33 mouse cellular contexts compared by ENCODE assay signal in the genomic region with DNA sequence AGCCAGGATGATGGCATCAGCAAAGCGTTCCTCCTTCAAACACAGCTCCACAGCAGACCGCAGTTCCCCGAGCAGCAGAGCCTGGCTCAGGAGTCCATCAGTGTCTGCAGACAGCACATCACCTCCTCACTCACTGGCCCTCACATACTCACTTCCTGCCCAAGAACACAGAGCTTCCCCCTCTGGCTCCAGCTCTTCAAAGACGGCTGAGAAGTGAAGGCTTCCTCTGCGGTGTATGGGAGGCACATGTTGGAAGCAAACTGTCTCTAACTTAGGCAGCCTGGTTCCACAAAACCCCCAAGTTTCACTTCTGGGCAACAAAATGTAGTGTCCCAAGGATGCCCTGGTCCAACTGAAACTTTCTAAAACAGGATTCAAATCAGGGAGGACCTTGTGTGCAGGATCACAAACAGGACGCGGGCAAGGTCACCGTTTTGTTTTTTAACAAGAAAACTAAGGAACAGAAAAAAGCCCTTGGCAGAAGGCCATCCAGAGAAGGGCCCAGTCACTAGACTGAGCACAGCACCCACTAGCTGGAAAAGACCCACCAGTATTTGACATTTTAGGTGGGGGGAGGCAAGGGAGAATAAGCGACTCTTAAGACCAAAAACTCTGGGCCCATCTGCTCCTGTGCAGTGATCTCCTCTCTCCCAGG. TPM values are rescaled to one million over a fixed set of nuclear protein-coding genes. Genes with fewer than 3 reads are reported as not detected.
DNase-seq lines count a peak whose midpoint lies in the region; ATAC-seq and TF ChIP-seq lines count a peak whose summit lies in the region.
"Had no signal": no experiment of that assay in that cellular context is flagged by ENCODE, and none has a peak within 500 bp of the region (broad histone marks: within the 10 kb centered on the region; RNA-seq: fewer than 3 reads in every experiment).

No protein-coding gene starts in this region.

- no peak for TF ChIP-seq CTCF in testis, adult 2 months (IDR thresholded peaks at IDR 0.05; ENCODE audit: control insufficient read depth, insufficient read depth, insufficient replicate concordance, low read depth, low read length)

- peak overlapping the region; percentile 23; the same call in 1 of the 2 replicates for H3K27ac ChIP-seq in testis, adult 2 months (ENCODE audit: control insufficient read depth, insufficient read depth, low read depth, low read length)
- H3K27ac ChIP-seq in hindbrain, embryonic 16.5 days (ENCODE audit: low read depth, low read length) = no peak overlapping the region
- H3K27ac ChIP-seq: embryonic facial prominence, embryonic 12.5 days; heart, embryonic 15.5 days; hindbrain, embryonic 15.5 days; intestine, embryonic 15.5 days; liver, embryonic 14.5 days; neural tube, embryonic 13.5 days had no signal

- H3K9me3 ChIP-seq in hindbrain, embryonic 16.5 days (ENCODE audit: control insufficient read depth, low read length) = no peaks in the 10 kb centered on the region
- H3K9me3 ChIP-seq: embryonic facial prominence, embryonic 12.5 days; heart, embryonic 15.5 days; hindbrain, embryonic 15.5 days; intestine, embryonic 15.5 days; neural tube, embryonic 13.5 days had no signal

- 88% methylated on average over 9 of the region's 9 CpGs for WGBS in hindbrain, embryonic 16.5 days

- H3K27me3 ChIP-seq in testis, adult 2 months (ENCODE audit: control insufficient read depth, insufficient read depth, low read length) = no peaks in the 10 kb centered on the region
- H3K27me3 ChIP-seq in hindbrain, embryonic 16.5 days (replicated peaks; ENCODE audit: control insufficient read depth, insufficient read depth, low read length) = no peaks in the 10 kb centered on the region
- H3K27me3 ChIP-seq: embryonic facial prominence, embryonic 12.5 days; heart, embryonic 15.5 days; intestine, embryonic 15.5 days; neural tube, embryonic 13.5 days had no signal

- 0 out of 2 replicates have a peak, but pooled peaks have one; percentile 29 for ATAC-seq in monocyte, adult 5-6 weeks (replicated peaks; ENCODE audit: insufficient number of reproducible peaks, low FRiP score, low TSS enrichment, poor library complexity, severe bottlenecking)
- no peak for ATAC-seq in hindbrain, embryonic 16.5 days
- ATAC-seq: forebrain, postnatal 0 days; intestine, embryonic 15.5 days had no signal

- no peak overlapping the region for H3K4me3 ChIP-seq in testis, adult 2 months (ENCODE audit: control insufficient read depth, low read depth, low read length)
- H3K4me3 ChIP-seq in hindbrain, embryonic 16.5 days (ENCODE audit: low read length) = no peak overlapping the region
- H3K4me3 ChIP-seq: embryonic facial prominence, embryonic 12.5 days; heart, embryonic 15.5 days; hindbrain, embryonic 15.5 days; intestine, embryonic 15.5 days; neural tube, embryonic 13.5 days had no signal

- no peaks in the 10 kb centered on the region for H3K4me1 ChIP-seq in testis, adult 2 months (ENCODE audit: control insufficient read depth, insufficient read depth, low read length)
- H3K4me1 ChIP-seq in hindbrain, embryonic 16.5 days (ENCODE audit: control insufficient read depth, insufficient read depth, low read depth, low read length) = no peaks in the 10 kb centered on the region
- H3K4me1 ChIP-seq: embryonic facial prominence, embryonic 12.5 days; heart, embryonic 15.5 days; hindbrain, embryonic 15.5 days; intestine, embryonic 15.5 days; neural tube, embryonic 13.5 days had no signal

- H3K36me3 ChIP-seq in testis, adult 2 months (ENCODE audit: control insufficient read depth, insufficient read depth, low read length) = no peaks in the 10 kb centered on the region
- no peaks in the 10 kb centered on the region for H3K36me3 ChIP-seq in hindbrain, embryonic 16.5 days (ENCODE audit: control insufficient read depth, insufficient read depth, low read length)
- H3K36me3 ChIP-seq: embryonic facial prominence, embryonic 12.5 days; heart, embryonic 15.5 days; hindbrain, embryonic 15.5 days; intestine, embryonic 15.5 days; neural tube, embryonic 13.5 days had no signal

- peak; percentile 53 for DNase-seq in adrenal gland, adult 2 months
- no peak for DNase-seq in adrenal gland, postnatal 25 days
- no peak for DNase-seq in testis, postnatal 14 days (ENCODE audit: low spot score)
- DNase-seq in thymus, postnatal 36 days = peak; percentile 51 to 60
- no peak for DNase-seq in urinary bladder, adult 18-20 months (ENCODE audit: low spot score in 2 of 2)
- DNase-seq: cerebellum, adult 11 months; cerebellum, adult 9-11 months; forebrain, postnatal 0 days; gastrocnemius, postnatal 36 days; heart, postnatal 36 days; kidney, postnatal 4 days; layer of hippocampus, adult 9-11 months; lung, embryonic 14.5 days; midbrain, embryonic 14.5 days had no signal

- no peak overlapping the region for H3K4me2 ChIP-seq in hindbrain, embryonic 16.5 days (ENCODE audit: low read length)
- H3K4me2 ChIP-seq: embryonic facial prominence, embryonic 12.5 days; heart, embryonic 15.5 days; hindbrain, embryonic 15.5 days; intestine, embryonic 15.5 days; lung, embryonic 14.5 days; neural tube, embryonic 13.5 days had no signal

- no peak overlapping the region for H3K9ac ChIP-seq in hindbrain, embryonic 16.5 days (ENCODE audit: low read depth, low read length)
- H3K9ac ChIP-seq: embryonic facial prominence, embryonic 12.5 days; forebrain, postnatal 0 days; heart, embryonic 15.5 days; hindbrain, embryonic 15.5 days; intestine, embryonic 15.5 days; liver, embryonic 14.5 days; lung, embryonic 14.5 days; neural tube, embryonic 13.5 days had no signal

- no peak for TF ChIP-seq POLR2A in testis, adult 2 months (IDR thresholded peaks at IDR 0.05; ENCODE audit: control insufficient read depth, low read depth, low read length)

RNA-seq across cellular contexts. Expression of a gene that starts 20.0 kb away (rescaled TPM):
- 1 to 10 TPM; 3.4 to 4.8 TPM for total RNA-seq in adrenal gland, adult 2 months (2021)
- polyA plus RNA-seq in adrenal gland, adult 2 months (2012; rRNA removed) = 11.6 and 12.8 TPM in 2 replicates
- total RNA-seq in adrenal gland, postnatal 25 days (2021) = 3.9 and 5.1 TPM in 2 replicates
- 3.2 and 3.3 TPM in 2 replicates for polyA plus RNA-seq in testis, adult 2 months (2012; rRNA removed)
- total RNA-seq in monocyte, adult 5-6 weeks (2017) = 1.4 to 2.1 TPM (median 1.8 TPM) in 3 replicates
- polyA plus RNA-seq in hindbrain, embryonic 16.5 days (2015; fragmentation: Nextera tagmentation; extraction: Ambion mirVana) = 0.18 and 0.47 TPM in 2 replicates

RNA-seq across cellular contexts. Expression of a gene that starts 27.0 kb away (rescaled TPM):
- total RNA-seq in adrenal gland, adult 2 months (2021) = not detected
- not detected in 2 replicates for polyA plus RNA-seq in adrenal gland, adult 2 months (2012; rRNA removed)
- not detected in 2 replicates for total RNA-seq in adrenal gland, postnatal 25 days (2021)
- polyA plus RNA-seq in testis, adult 2 months (2012; rRNA removed) = not detected in 2 replicates
- not detected in 3 replicates for total RNA-seq in monocyte, adult 5-6 weeks (2017)
- not detected in 2 replicates for polyA plus RNA-seq in hindbrain, embryonic 16.5 days (2015; fragmentation: Nextera tagmentation; extraction: Ambion mirVana)
- total RNA-seq: adrenal gland, postnatal 36 days; ES-E14; forebrain, postnatal 0 days; gastrocnemius, postnatal 36 days; heart, postnatal 36 days; left cerebral cortex, adult 18-20 months; left cerebral cortex, postnatal 36 days; megakaryocyte-erythroid progenitor cell, adult 5-6 weeks had no signal
- polyA plus RNA-seq: cortical plate, adult 2 months; embryonic facial prominence, embryonic 12.5 days; forebrain, embryonic 11.5 days; forebrain, postnatal 0 days; heart, embryonic 15.5 days; hindbrain, embryonic 15.5 days; intestine, embryonic 15.5 days; kidney, embryonic 14.5 days; limb, embryonic 14.5 days; liver, embryonic 14.5 days; lung, embryonic 14.5 days; midbrain, embryonic 14.5 days; neural tube, embryonic 13.5 days; small intestine, adult 2 months had no signal

RNA-seq across cellular contexts. Expression of a gene that starts 29.6 kb away (rescaled TPM):
- 100 to 1,000 TPM; 747 TPM for total RNA-seq in adrenal gland, adult 2 months (2021)
- polyA plus RNA-seq in adrenal gland, adult 2 months (2012; rRNA removed) = 554 and 568 TPM in 2 replicates
- 457 and 562 TPM in 2 replicates for total RNA-seq in adrenal gland, postnatal 25 days (2021)
- 614 and 616 TPM in 2 replicates for polyA plus RNA-seq in testis, adult 2 months (2012; rRNA removed)
- 117 to 199 TPM (median 156 TPM) in 3 replicates for total RNA-seq in monocyte, adult 5-6 weeks (2017)
- polyA plus RNA-seq in hindbrain, embryonic 16.5 days (2015; fragmentation: Nextera tagmentation; extraction: Ambion mirVana) = 705 and 838 TPM in 2 replicates

RNA-seq across cellular contexts. Expression of a gene that starts 32.4 kb away (rescaled TPM):
- total RNA-seq in adrenal gland, adult 2 months (2021) = under 1 TPM; 0.12 to 0.17 TPM
- polyA plus RNA-seq in adrenal gland, adult 2 months (2012; rRNA removed) = 0.02 and 0.11 TPM in 2 replicates
- 0.39 TPM in 1 of 2 replicates, not detected in the other for total RNA-seq in adrenal gland, postnatal 25 days (2021)
- polyA plus RNA-seq in testis, adult 2 months (2012; rRNA removed) = 0.30 and 0.58 TPM in 2 replicates
- not detected in 3 replicates for total RNA-seq in monocyte, adult 5-6 weeks (2017)
- 0.12 and 0.19 TPM in 2 replicates for polyA plus RNA-seq in hindbrain, embryonic 16.5 days (2015; fragmentation: Nextera tagmentation; extraction: Ambion mirVana)
- total RNA-seq: gastrocnemius, postnatal 36 days; heart, postnatal 36 days; left cerebral cortex, postnatal 36 days; megakaryocyte-erythroid progenitor cell, adult 5-6 weeks had no signal
- polyA plus RNA-seq: heart, embryonic 15.5 days; intestine, embryonic 15.5 days; liver, embryonic 14.5 days; lung, embryonic 14.5 days; small intestine, adult 2 months had no signal

RNA-seq across cellular contexts. Expression of a gene that starts 37.0 kb away (rescaled TPM):
- 10 to 100 TPM; 21.2 to 25.7 TPM for total RNA-seq in adrenal gland, adult 2 months (2021)
- polyA plus RNA-seq in adrenal gland, adult 2 months (2012; rRNA removed) = 7.3 and 10.6 TPM in 2 replicates
- total RNA-seq in adrenal gland, postnatal 25 days (2021) = 27.6 and 30.4 TPM in 2 replicates
- 17.0 and 19.2 TPM in 2 replicates for polyA plus RNA-seq in testis, adult 2 months (2012; rRNA removed)
- total RNA-seq in monocyte, adult 5-6 weeks (2017) = 13.0 to 27.7 TPM (median 26.6 TPM) in 3 replicates
- 21.9 and 25.1 TPM in 2 replicates for polyA plus RNA-seq in hindbrain, embryonic 16.5 days (2015; fragmentation: Nextera tagmentation; extraction: Ambion mirVana)

Comparison
In these comparisons a context has a peak if more than half of its experiments do, and no peak if none do; other contexts are left out.
1. DNase-seq: peak in adrenal gland, adult 2 months (single experiment) and thymus, postnatal 36 days (2 of 2); none in adrenal gland, postnatal 25 days (single experiment), testis, postnatal 14 days (single experiment) and urinary bladder, adult 18-20 months (0 of 2).